Mouse (Mus musculus): ENCODE measurements at regions not wholly inside any gene's neighbourhood (a gene's known extent, or its start where the extent isn't known, plus 50 kb on each side); places are given as distances from the start of the nearest gene placed in this dataset.
A peak's percentile ranks its signal among the peaks of the same experiment; 100 is the strongest.

GRCm38 (mm10) chr15:97138265-97138664 is 82.5 kb upstream of the Slc38a4 start:
- ATAC-seq (replicated peaks; ENCODE audit: low read depth, poor library complexity, severe bottlenecking) = no peak

GRCm38 (mm10) chr15:97135291-97135690 is 79.5 kb upstream of the Slc38a4 start:
- ATAC-seq (replicated peaks; ENCODE audit: low read depth, poor library complexity, severe bottlenecking) = peak; percentile 42

GRCm38 (mm10) chr15:97127771-97128170 is 72.0 kb upstream of the Slc38a4 start:
- ATAC-seq (replicated peaks; ENCODE audit: low read depth, poor library complexity, severe bottlenecking) = no peak

GRCm38 (mm10) chr15:97125836-97126822 is 70.4 kb upstream of the Slc38a4 start:
- no peak for ATAC-seq (replicated peaks; ENCODE audit: low read depth, poor library complexity, severe bottlenecking)

- no peak for ATAC-seq (replicated peaks; ENCODE audit: low read depth, poor library complexity, severe bottlenecking)
These were observed 66.5 kb upstream of the Slc38a4 start for GRCm38 (mm10) chr15:97122263-97122662.

- no peak for ATAC-seq (replicated peaks; ENCODE audit: low read depth, poor library complexity, severe bottlenecking)
These were observed 56.9 kb upstream of the Slc38a4 start for GRCm38 (mm10) chr15:97112452-97113200.

- 0 out of 2 replicates have a peak, but pooled peaks have one; percentile 25 for ATAC-seq (replicated peaks; ENCODE audit: low read depth, poor library complexity, severe bottlenecking)
These were observed 55.8 kb upstream of the Slc38a4 start for GRCm38 (mm10) chr15:97111320-97112192.

- no peak for ATAC-seq (replicated peaks; ENCODE audit: low read depth, poor library complexity, severe bottlenecking)
These were observed 52.0 kb upstream of the Slc38a4 start for GRCm38 (mm10) chr15:97107779-97108178.

GRCm38 (mm10) chr15:97106556-97106955 is 50.8 kb upstream of the Slc38a4 start:
- ATAC-seq (replicated peaks; ENCODE audit: low read depth, poor library complexity, severe bottlenecking) = no peak
